Mouse (Mus musculus) heart, embryonic 11.5 days (tissue): ENCODE measurements around the gene Olfr453. TPM values are rescaled to one million over a fixed set of nuclear protein-coding genes. Genes with fewer than 3 reads are reported as not detected.

Experiments
- ATAC-seq: fragments of 200-750 bp; cut with Nextera tagmentation; replicated peaks from 2 replicates; pipeline ENCODE4 v1.8.0; 2017; ENCODE audit warnings: moderate library complexity; ENCODE audit not compliant: insufficient number of reproducible peaks, low FRiP score, low TSS enrichment
- H3K27ac ChIP-seq: fragments of 300-500 bp; sonication (generic); 2 replicates; pipeline ENCODE4 v1.5.1; 2014; ENCODE audit warnings: mild to moderate bottlenecking, low read depth, low read length
- H3K27me3 ChIP-seq: fragments of 300-500 bp; sonication (generic); 2 replicates; pipeline ENCODE4 v1.6.1; 2014; ENCODE audit warnings: mild to moderate bottlenecking, low read length, mixed read lengths; ENCODE audit not compliant: control insufficient read depth, insufficient read depth
- H3K36me3 ChIP-seq: fragments of 300-500 bp; sonication (generic); 2 replicates; pipeline ENCODE4 v1.6.1; 2014; ENCODE audit warnings: mild to moderate bottlenecking, low read length, moderate library complexity, mixed read lengths; ENCODE audit not compliant: control insufficient read depth, insufficient read depth
- H3K4me1 ChIP-seq: fragments of 300-500 bp; sonication (generic); 2 replicates; pipeline ENCODE4 v1.6.1; 2014; ENCODE audit warnings: low read length; ENCODE audit not compliant: control insufficient read depth, insufficient read depth
- H3K4me2 ChIP-seq: fragments of 300-500 bp; sonication (generic); 2 replicates; pipeline ENCODE4 v1.6.1; 2014; ENCODE audit warnings: mild to moderate bottlenecking, moderate library complexity
- H3K4me3 ChIP-seq: fragments of 300-500 bp; sonication (generic); 2 replicates; pipeline ENCODE4 v1.5.1; 2014; ENCODE audit warnings: low read depth, low read length
- H3K9ac ChIP-seq: fragments of 300-500 bp; sonication (generic); 2 replicates; pipeline ENCODE4 v1.6.1; 2014; ENCODE audit warnings: mild to moderate bottlenecking, low read depth, low read length, moderate library complexity
- H3K9me3 ChIP-seq: fragments of 300-500 bp; sonication (generic); replicated peaks from 2 replicates; pipeline ENCODE4 v1.6.1; 2016; ENCODE audit warnings: low read length; ENCODE audit not compliant: control insufficient read depth
- WGBS: fragments of 180-500 bp; shearing (Covaris S2); extraction: QIAGEN DNeasy Blood & Tissue Kit; methylation state at CpG from one replicate; pipeline ENCODE4 v1.1.7; 2014; ENCODE audit not compliant: insufficient replicate concordance; 5-methylcytosine and 5-hydroxymethylcytosine counted together
- polyA plus RNA-seq: library from polyadenylated mRNA; unstranded; fragments of >200 nt; fragmentation: Nextera tagmentation; extraction: Ambion mirVana; gene quantifications from 2 replicates; pipeline ENCODE4 v1.2.1, GENCODE M21; 2014

Olfr453 gene
- polyA plus RNA-seq, 1 experiment from 2014 or later, result not detected

- Histone ChIP-seq H3K4me3 (no peak overlapping the region), H3K4me1 (no peaks in the 10 kb centered on the region), H3K27me3 (no peaks in the 10 kb centered on the region), H3K9me3 (no peaks in the 10 kb centered on the region), H3K36me3 (no peaks in the 10 kb centered on the region), H3K9ac (no peak overlapping the region), H3K27ac (no peak overlapping the region), H3K4me2 (no peak overlapping the region)
- ATAC-seq, result no peak
These were observed 8.7 kb downstream of the Olfr453 start for GRCm38 (mm10) chr6:42747846-42748245.

- no peak for ATAC-seq
- no peaks in the 10 kb centered on the region for H3K36me3 ChIP-seq
- WGBS, result 56% methylated on average over 1 of the region's 1 CpGs
- H3K27me3 ChIP-seq, result no peaks in the 10 kb centered on the region
- no peak within 1 kb of the TSS for H3K9ac ChIP-seq
- no peaks in the 10 kb centered on the region for H3K4me1 ChIP-seq
- H3K27ac ChIP-seq, result no peak within 1 kb of the TSS
- no peaks in the 10 kb centered on the region for H3K9me3 ChIP-seq
- H3K4me3 ChIP-seq, result no peak within 1 kb of the TSS
- no peak within 1 kb of the TSS for H3K4me2 ChIP-seq
These were observed 16.9 kb downstream of the Olfr453 start, which contains the start of gene Olfr38 for GRCm38 (mm10) chr6:42756104-42756503. Gene Olfr38 (plus strand): TSS chr6:42756404.

GRCm38 (mm10) chr6:42777066-42777465 lies 37.9 kb downstream of the Olfr453 start:
- no peak for ATAC-seq
- no peak overlapping the region for H3K9ac ChIP-seq
- H3K36me3 ChIP-seq, result no peaks in the 10 kb centered on the region
- no peaks in the 10 kb centered on the region for H3K4me1 ChIP-seq
- H3K9me3 ChIP-seq, result no peaks in the 10 kb centered on the region
- H3K4me2 ChIP-seq, result no peak overlapping the region
- no peaks in the 10 kb centered on the region for H3K27me3 ChIP-seq
- H3K4me3 ChIP-seq, result no peak overlapping the region
- 86% methylated on average over 1 of the region's 1 CpGs for WGBS
- H3K27ac ChIP-seq, result no peak overlapping the region

- no peak within 1 kb of the TSS for H3K4me3 ChIP-seq
- no peak within 1 kb of the TSS for H3K4me2 ChIP-seq
- H3K4me1 ChIP-seq, result no peaks in the 10 kb centered on the region
- H3K27me3 ChIP-seq, result no peaks in the 10 kb centered on the region
- no peak for ATAC-seq
- H3K9ac ChIP-seq, result no peak within 1 kb of the TSS
- no peaks in the 10 kb centered on the region for H3K36me3 ChIP-seq
- H3K9me3 ChIP-seq, result no peaks in the 10 kb centered on the region
- no peak within 1 kb of the TSS for H3K27ac ChIP-seq
These were observed 45.6 kb downstream of the Olfr453 start, which contains the start of gene Olfr452 for GRCm38 (mm10) chr6:42784793-42785192. Gene Olfr452 (plus strand): TSS chr6:42785093.

DNA sequence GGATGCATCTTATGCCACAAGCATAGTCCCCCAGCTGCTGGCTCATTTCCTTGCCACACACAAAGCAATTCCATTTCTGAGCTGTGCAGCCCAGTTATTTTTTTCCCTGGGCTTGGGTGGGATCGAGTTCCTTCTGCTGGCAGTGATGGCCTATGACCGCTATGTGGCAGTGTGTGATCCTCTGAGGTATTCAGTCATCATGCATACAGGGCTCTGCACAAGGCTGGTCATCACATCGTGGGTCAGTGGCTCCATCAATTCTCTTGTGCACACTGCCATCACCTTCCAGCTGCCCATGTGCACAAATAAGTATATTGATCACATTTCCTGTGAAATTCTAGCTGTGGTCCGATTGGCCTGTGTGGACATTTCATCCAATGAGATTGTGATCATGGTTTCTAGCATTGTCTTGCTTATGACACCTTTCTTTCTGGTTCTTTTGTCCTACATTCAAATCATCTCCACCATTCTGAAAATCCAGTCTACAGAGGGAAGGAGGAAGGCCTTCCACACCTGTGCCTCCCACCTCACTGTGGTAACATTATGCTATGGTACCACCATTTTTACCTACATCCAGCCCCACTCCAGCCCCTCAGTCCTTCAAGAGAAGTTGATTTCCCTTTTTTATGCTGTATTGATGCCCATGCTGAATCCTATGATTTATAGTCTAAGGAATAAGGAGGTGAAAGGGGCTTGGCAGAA lies 51.2 kb downstream of the Olfr453 start:
- Histone ChIP-seq H3K4me1 (no peaks in the 10 kb centered on the region), H3K27me3 (no peaks in the 10 kb centered on the region), H3K27ac (no peak overlapping the region), H3K9me3 (no peaks in the 10 kb centered on the region), H3K4me2 (no peak overlapping the region), H3K4me3 (no peak overlapping the region), H3K9ac (no peak overlapping the region), H3K36me3 (no peaks in the 10 kb centered on the region)
- 43% methylated on average over 4 of the region's 4 CpGs for WGBS
- ATAC-seq, result no peak

- Histone ChIP-seq H3K27ac (no peak overlapping the region), H3K4me2 (no peak overlapping the region), H3K4me1 (no peaks in the 10 kb centered on the region), H3K9ac (no peak overlapping the region), H3K9me3 (no peaks in the 10 kb centered on the region), H3K4me3 (no peak overlapping the region), H3K36me3 (no peaks in the 10 kb centered on the region), H3K27me3 (no peaks in the 10 kb centered on the region)
- ATAC-seq, result no peak
- 77% methylated on average over 9 of the region's 9 CpGs for WGBS
These were observed 51.9 kb downstream of the Olfr453 start for GRCm38 (mm10) chr6:42790949-42791556.

- no peak for ATAC-seq
- Histone ChIP-seq H3K27ac (no peak overlapping the region), H3K27me3 (no peaks in the 10 kb centered on the region), H3K36me3 (no peaks in the 10 kb centered on the region), H3K4me2 (no peak overlapping the region), H3K4me3 (no peak overlapping the region), H3K9me3 (no peaks in the 10 kb centered on the region), H3K4me1 (no peaks in the 10 kb centered on the region), H3K9ac (no peak overlapping the region)
- WGBS, result 84% methylated on average over 3 of the region's 3 CpGs
These were observed 55.8 kb downstream of the Olfr453 start for GRCm38 (mm10) chr6:42794982-42795381.
